Mouse (Mus musculus) G1E (cell line): ENCODE measurements at regions not wholly inside any gene's neighbourhood (a gene's known extent, or its start where the extent isn't known, plus 50 kb on each side); places are given as distances from the start of the nearest gene placed in this dataset.

Source experiments
- CTCF ChIP-seq: IDR thresholded peaks from 2 replicates; pipeline ENCODE4 v1.5.1; 2012; ENCODE audit warnings: low read depth, low read length, inconsistent platforms, mixed read lengths
- GATA1 ChIP-seq: IDR thresholded peaks from 2 replicates; pipeline ENCODE4 v1.6.1; 2012; ENCODE audit warnings: borderline replicate concordance, low read length, inconsistent platforms, mixed read lengths
- TAL1 ChIP-seq: conservative IDR thresholded peaks from 2 replicates; pipeline ENCODE4 v1.6.1; 2012; ENCODE audit warnings: low read depth, low read length, inconsistent platforms, mixed read lengths

- TF ChIP-seq CTCF = no peak
- TF ChIP-seq TAL1 = no peak
- no peak for TF ChIP-seq GATA1
Observed at GRCm38 (mm10) chr6:84306585-84306984, 287.1 kb downstream of the Cyp26b1 start.
